Mouse (Mus musculus) midbrain, embryonic 15.5 days (tissue): ENCODE results near the gene Slc39a13. TPM values are rescaled to one million over a fixed set of nuclear protein-coding genes. Genes with fewer than 3 reads are reported as not detected.

ENCODE experiments used
- ATAC-seq: fragments of 200-750 bp; cut with Nextera tagmentation; replicated peaks from 2 replicates; pipeline ENCODE4 v1.8.0; 2017; ENCODE audit warnings: moderate TSS enrichment
- H3K27ac ChIP-seq: fragments of 300-500 bp; sonication (generic); 2 replicates; pipeline ENCODE4 v1.5.1; 2015; ENCODE audit warnings: mild to moderate bottlenecking, inconsistent platforms
- H3K27me3 ChIP-seq: fragments of 300-500 bp; sonication (generic); replicated peaks from 2 replicates; pipeline ENCODE4 v1.6.1; 2015; ENCODE audit warnings: inconsistent platforms
- H3K36me3 ChIP-seq: fragments of 300-500 bp; sonication (generic); replicated peaks from 2 replicates; pipeline ENCODE4 v1.6.1; 2015; ENCODE audit warnings: inconsistent platforms
- H3K4me1 ChIP-seq: fragments of 300-500 bp; sonication (generic); 2 replicates; pipeline ENCODE4 v1.6.1; 2015; ENCODE audit warnings: inconsistent platforms
- H3K4me2 ChIP-seq: fragments of 300-500 bp; sonication (generic); 2 replicates; pipeline ENCODE4 v1.6.1; 2015; ENCODE audit warnings: inconsistent platforms, mild to moderate bottlenecking, moderate library complexity
- H3K4me3 ChIP-seq: fragments of 300-500 bp; sonication (generic); 2 replicates; pipeline ENCODE4 v1.5.1; 2015; ENCODE audit warnings: mild to moderate bottlenecking, inconsistent platforms
- H3K9ac ChIP-seq: fragments of 300-500 bp; sonication (generic); 2 replicates; pipeline ENCODE4 v1.6.1; 2015; ENCODE audit warnings: mild to moderate bottlenecking, inconsistent platforms
- H3K9me3 ChIP-seq: fragments of 300-500 bp; sonication (generic); 2 replicates; pipeline ENCODE4 v1.6.1; 2016; ENCODE audit warnings: inconsistent platforms
- WGBS: fragments of 180-500 bp; shearing (Covaris S2); methylation state at CpG from one replicate; pipeline ENCODE4 v1.1.7; 2015; ENCODE audit warnings: mixed read lengths; 5-methylcytosine and 5-hydroxymethylcytosine counted together
- polyA plus RNA-seq: library from polyadenylated mRNA; unstranded; fragments of >200 nt; fragmentation: Nextera tagmentation; extraction: Ambion mirVana; gene quantifications from 2 replicates; pipeline ENCODE4 v1.2.1, GENCODE M21; 2015

Gene Slc39a13
- polyA plus RNA-seq, 1 experiment from 2014 or later: 36.8 TPM

GRCm38 (mm10) chr2:91072092-91072491 lies 1.9 kb upstream of the Slc39a13 start:
- Histone ChIP-seq H3K27me3 (no peaks in the 10 kb centered on the region), H3K9me3 (no peaks in the 10 kb centered on the region), H3K27ac (no peak overlapping the region), H3K4me3 (no peak overlapping the region), H3K4me2 (no peak overlapping the region), H3K9ac (no peak overlapping the region), H3K4me1 (peaks cover 27% of the 10 kb centered on the region), H3K36me3 (no peaks in the 10 kb centered on the region)
- WGBS: 55% methylated on average over 1 of the region's 1 CpGs
- no peak for ATAC-seq

GRCm38 (mm10) chr2:91071059-91071458 lies 842 bp upstream of the Slc39a13 start:
- Histone ChIP-seq H3K9ac (peak overlapping the region; percentile 87), H3K4me1 (peaks cover 27% of the 10 kb centered on the region), H3K4me3 (peak overlapping the region; percentile 92), H3K36me3 (no peaks in the 10 kb centered on the region), H3K9me3 (no peaks in the 10 kb centered on the region), H3K4me2 (peak overlapping the region; percentile 85), H3K27me3 (no peaks in the 10 kb centered on the region), H3K27ac (peak overlapping the region; percentile 85)
- no peak for ATAC-seq
- 90% methylated on average over 10 of the region's 10 CpGs for WGBS

- Histone ChIP-seq H3K36me3 (peaks cover 3% of the 10 kb centered on the region; the same call in 1 of the 2 replicates), H3K4me1 (peaks cover 27% of the 10 kb centered on the region), H3K9me3 (no peaks in the 10 kb centered on the region), H3K9ac (peak overlapping the region; percentile 87), H3K4me3 (peak overlapping the region; percentile 92), H3K4me2 (peak overlapping the region; percentile 85), H3K27ac (peak overlapping the region; percentile 85), H3K27me3 (no peaks in the 10 kb centered on the region)
- 12% methylated on average over 14 of the region's 14 CpGs for WGBS
- ATAC-seq: peak; percentile 13
Measured at GRCm38 (mm10) chr2:91069306-91070000, 764 bp downstream of the Slc39a13 start.

GRCm38 (mm10) chr2:91068872-91069165 lies 1.4 kb downstream of the Slc39a13 start:
- H3K27me3 ChIP-seq: no peaks in the 10 kb centered on the region
- H3K9ac ChIP-seq: peak overlapping the region; percentile 39
- H3K36me3 ChIP-seq: peaks cover 9% of the 10 kb centered on the region; the same call in 1 of the 2 replicates
- H3K27ac ChIP-seq: no peak overlapping the region
- 47% methylated on average over 6 of the region's 6 CpGs for WGBS
- H3K9me3 ChIP-seq: no peaks in the 10 kb centered on the region
- peak overlapping the region; percentile 92 for H3K4me3 ChIP-seq
- peak overlapping the region; percentile 85 for H3K4me2 ChIP-seq
- H3K4me1 ChIP-seq: peaks cover 27% of the 10 kb centered on the region
- no peak for ATAC-seq

- WGBS: 49% methylated on average over 13 of the region's 13 CpGs
- peak overlapping the region; percentile 92 for H3K4me3 ChIP-seq
- H3K36me3 ChIP-seq: peaks cover 13% of the 10 kb centered on the region; the same call in 1 of the 2 replicates
- no peaks in the 10 kb centered on the region for H3K27me3 ChIP-seq
- H3K9ac ChIP-seq: peak overlapping the region; percentile 39
- peak overlapping the region; percentile 85 for H3K4me2 ChIP-seq
- H3K9me3 ChIP-seq: no peaks in the 10 kb centered on the region
- H3K27ac ChIP-seq: no peak overlapping the region
- ATAC-seq: no peak
- peaks cover 27% of the 10 kb centered on the region for H3K4me1 ChIP-seq
Measured at GRCm38 (mm10) chr2:91068162-91068871, 1.9 kb downstream of the Slc39a13 start.

DNA sequence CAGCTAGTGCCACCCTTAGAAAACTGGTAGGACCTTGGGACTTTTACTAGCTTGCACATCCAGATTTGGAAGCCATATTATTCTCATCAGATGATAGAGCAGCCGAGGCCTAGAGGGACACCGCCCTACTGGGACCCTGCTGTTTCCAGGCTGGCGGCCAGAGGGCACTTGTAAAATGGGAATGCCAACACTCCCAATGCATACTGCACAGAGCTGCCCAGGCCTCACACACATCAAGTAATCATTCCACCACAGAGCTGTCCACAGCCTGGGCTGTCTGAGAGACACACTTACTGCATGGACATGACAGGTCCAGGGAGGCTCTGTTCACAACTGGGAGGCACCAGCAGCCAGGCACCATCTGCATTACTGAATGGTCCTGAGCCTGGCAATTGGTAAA lies 3.8 kb downstream of the Slc39a13 start:
- Histone ChIP-seq H3K4me3 (no peak overlapping the region), H3K27me3 (no peaks in the 10 kb centered on the region), H3K36me3 (peaks cover 30% of the 10 kb centered on the region), H3K9ac (no peak overlapping the region; the same call in 1 of the 2 replicates), H3K9me3 (no peaks in the 10 kb centered on the region), H3K4me2 (no peak overlapping the region), H3K27ac (no peak overlapping the region), H3K4me1 (peaks cover 27% of the 10 kb centered on the region)
- no peak for ATAC-seq
- 90% methylated on average over 3 of the region's 3 CpGs for WGBS

DNA sequence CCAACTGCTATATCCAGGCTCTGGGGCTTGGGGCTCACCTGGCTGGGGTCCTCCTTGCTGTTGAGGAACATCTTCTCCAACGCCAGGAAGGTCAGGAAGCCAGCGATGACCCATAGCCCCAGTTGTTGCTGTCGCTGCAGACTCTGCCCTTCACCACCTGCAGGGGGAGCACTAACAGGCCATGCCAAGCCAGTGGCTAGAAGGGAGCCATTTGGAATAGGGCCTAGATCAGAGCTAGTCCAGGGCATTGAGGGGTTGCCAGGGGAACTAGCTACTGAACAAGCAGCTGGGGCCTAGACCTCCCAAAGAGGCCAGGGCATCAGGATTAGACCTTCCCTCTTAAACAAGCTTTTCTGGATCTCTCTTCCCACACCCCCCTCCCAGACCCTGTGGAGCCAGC lies 4.7 kb downstream of the Slc39a13 start:
- Histone ChIP-seq H3K27me3 (no peaks in the 10 kb centered on the region), H3K9ac (no peak overlapping the region), H3K4me1 (peaks cover 18% of the 10 kb centered on the region), H3K4me3 (no peak overlapping the region), H3K36me3 (peaks cover 34% of the 10 kb centered on the region), H3K4me2 (no peak overlapping the region), H3K9me3 (no peaks in the 10 kb centered on the region), H3K27ac (no peak overlapping the region)
- no peak for ATAC-seq
- 42% methylated on average over 3 of the region's 3 CpGs for WGBS

- no peak for ATAC-seq
- peaks cover 46% of the 10 kb centered on the region for H3K36me3 ChIP-seq
- WGBS: 89% methylated on average over 6 of the region's 6 CpGs
Measured at GRCm38 (mm10) chr2:91064211-91064610, 6.0 kb downstream of the Slc39a13 start.

GRCm38 (mm10) chr2:91062779-91063606 lies 7.2 kb downstream of the Slc39a13 start:
- H3K4me1 ChIP-seq: no peaks in the 10 kb centered on the region
- no peak overlapping the region for H3K4me2 ChIP-seq
- peaks cover 57% of the 10 kb centered on the region for H3K36me3 ChIP-seq
- no peaks in the 10 kb centered on the region for H3K9me3 ChIP-seq
- no peaks in the 10 kb centered on the region for H3K27me3 ChIP-seq
- no peak overlapping the region for H3K4me3 ChIP-seq
- no peak overlapping the region for H3K9ac ChIP-seq
- no peak overlapping the region for H3K27ac ChIP-seq
- ATAC-seq: no peak
- 95% methylated on average over 16 of the region's 16 CpGs for WGBS

More at GRCm38 (mm10) chr2:91064211-91064610, 6.0 kb downstream of the Slc39a13 start:
- Histone ChIP-seq H3K9me3 (no peaks in the 10 kb centered on the region), H3K4me3 (no peak overlapping the region), H3K27me3 (no peaks in the 10 kb centered on the region), H3K4me2 (no peak overlapping the region), H3K27ac (no peak overlapping the region), H3K9ac (no peak overlapping the region), H3K4me1 (peaks cover 12% of the 10 kb centered on the region)

- Histone ChIP-seq H3K36me3 (peaks cover 65% of the 10 kb centered on the region), H3K4me1 (no peaks in the 10 kb centered on the region), H3K9ac (no peak overlapping the region), H3K4me3 (no peak overlapping the region), H3K9me3 (no peaks in the 10 kb centered on the region), H3K27ac (no peak overlapping the region), H3K27me3 (no peaks in the 10 kb centered on the region), H3K4me2 (no peak overlapping the region)
- ATAC-seq: no peak
- WGBS: 85% methylated on average over 6 of the region's 6 CpGs
Measured at GRCm38 (mm10) chr2:91061849-91062481, 8.3 kb downstream of the Slc39a13 start.

GRCm38 (mm10) chr2:91060544-91061355 lies 9.5 kb downstream of the Slc39a13 start:
- Histone ChIP-seq H3K4me3 (no peak overlapping the region), H3K27ac (no peak overlapping the region), H3K4me2 (no peak overlapping the region), H3K36me3 (peaks cover 77% of the 10 kb centered on the region), H3K27me3 (no peaks in the 10 kb centered on the region), H3K4me1 (no peaks in the 10 kb centered on the region), H3K9ac (no peak overlapping the region), H3K9me3 (no peaks in the 10 kb centered on the region)
- peak; percentile 38 for ATAC-seq
- 80% methylated on average over 10 of the region's 10 CpGs for WGBS
